Mouse (Mus musculus) hindbrain, embryonic 14.5 days (tissue): Measurements from ENCODE around the gene Ipo11. TPM values are rescaled to one million over a fixed set of nuclear protein-coding genes. Genes with fewer than 3 reads are reported as not detected.

Source experiments
- ATAC-seq: fragments of 200-750 bp; cut with Nextera tagmentation; 2 replicates; pipeline ENCODE4 v1.8.0; 2017; ENCODE audit warnings: moderate number of reproducible peaks, mild to moderate bottlenecking, moderate TSS enrichment, moderate library complexity; ENCODE audit not compliant: low FRiP score
- DNase-seq: peaks from one replicate; pipeline ENCODE4 v3.0.0-alpha.2; 2015; ENCODE audit warnings: low spot score
- H3K27ac ChIP-seq: fragments of 300-500 bp; sonication (generic); 2 replicates; pipeline ENCODE4 v1.5.1; 2014; ENCODE audit warnings: mild to moderate bottlenecking, moderate library complexity
- H3K27me3 ChIP-seq: fragments of 300-500 bp; sonication (generic); 2 replicates; pipeline ENCODE4 v1.6.1; 2014; ENCODE audit warnings: mild to moderate bottlenecking, low read length, mixed read lengths; ENCODE audit not compliant: control insufficient read depth, insufficient read depth
- H3K36me3 ChIP-seq: fragments of 300-500 bp; sonication (generic); replicated peaks from 2 replicates; pipeline ENCODE4 v1.6.1; 2014; ENCODE audit not compliant: control insufficient read depth, insufficient read depth
- H3K4me1 ChIP-seq: fragments of 300-500 bp; sonication (generic); replicated peaks from 2 replicates; pipeline ENCODE4 v1.6.1; 2014; ENCODE audit warnings: antibody characterized with exemption, low read length, mixed read lengths; ENCODE audit not compliant: control insufficient read depth, insufficient read depth
- H3K4me2 ChIP-seq: fragments of 300-500 bp; sonication (generic); replicated peaks from 2 replicates; pipeline ENCODE4 v1.6.1; 2014; ENCODE audit warnings: mild to moderate bottlenecking, moderate library complexity
- H3K4me3 ChIP-seq: fragments of 300-500 bp; sonication (generic); replicated peaks from 2 replicates; pipeline ENCODE4 v1.5.1; 2014; ENCODE audit warnings: mild to moderate bottlenecking, low read length
- H3K9ac ChIP-seq: fragments of 300-500 bp; sonication (generic); 2 replicates; pipeline ENCODE4 v1.6.1; 2014
- H3K9me3 ChIP-seq: fragments of 300-500 bp; sonication (generic); 2 replicates; pipeline ENCODE4 v1.6.1; 2016; ENCODE audit warnings: low read length; ENCODE audit not compliant: control insufficient read depth
- WGBS: fragments of 180-500 bp; shearing (Covaris S2); extraction: QIAGEN DNeasy Blood & Tissue Kit; methylation state at CpG from one replicate; pipeline ENCODE4 v1.1.7; 2014; 5-methylcytosine and 5-hydroxymethylcytosine counted together
- polyA plus RNA-seq: library from polyadenylated mRNA; unstranded; fragments of >200 nt; fragmentation: Nextera tagmentation; extraction: Ambion mirVana; gene quantifications from 2 replicates; pipeline ENCODE4 v1.2.1, GENCODE M21; 2014

Ipo11 gene
- polyA plus RNA-seq, 1 experiment from 2014 or later: 45.0 TPM

DNA sequence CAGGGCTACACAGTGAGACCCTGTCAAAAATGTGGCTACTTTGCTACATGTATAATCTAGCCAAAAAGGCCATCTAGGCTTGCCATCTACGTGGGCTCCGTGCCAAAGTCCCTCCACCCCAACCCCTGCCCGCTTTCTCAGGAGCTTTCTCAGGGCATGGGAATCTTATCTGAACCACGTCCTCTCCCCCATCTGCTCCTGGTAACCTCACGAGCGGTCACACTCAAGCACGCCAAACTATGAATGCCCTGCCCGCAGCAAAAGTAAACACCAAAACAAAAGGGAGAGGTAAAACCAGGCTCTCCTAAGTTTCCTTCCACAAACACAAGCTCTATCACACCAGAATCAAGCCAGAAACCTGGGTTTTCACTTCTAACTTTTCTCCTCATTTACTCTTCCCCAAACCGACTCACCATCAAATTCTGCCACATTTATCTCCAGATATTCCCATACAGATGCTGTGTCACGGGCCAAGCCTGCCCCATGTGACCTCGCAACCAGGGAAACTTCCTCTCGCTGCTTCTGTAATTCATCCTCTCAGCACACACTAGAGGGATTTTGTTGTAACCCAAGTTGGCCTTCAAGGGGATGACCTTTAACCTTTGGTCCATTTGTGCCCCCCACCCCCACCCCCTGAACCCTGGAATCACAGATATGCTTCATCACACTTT lies 107.3 kb downstream of the Ipo11 start:
- Histone ChIP-seq H3K4me3 (no peak overlapping the region), H3K4me2 (no peak overlapping the region), H3K36me3 (peaks cover 7% of the 10 kb centered on the region; the same call in 1 of the 2 replicates), H3K27me3 (no peaks in the 10 kb centered on the region), H3K4me1 (no peaks in the 10 kb centered on the region), H3K27ac (no peak overlapping the region), H3K9me3 (no peaks in the 10 kb centered on the region), H3K9ac (no peak overlapping the region)
- no peak for ATAC-seq
- WGBS: 83% methylated on average over 12 of the region's 12 CpGs
- no peak for DNase-seq

DNA sequence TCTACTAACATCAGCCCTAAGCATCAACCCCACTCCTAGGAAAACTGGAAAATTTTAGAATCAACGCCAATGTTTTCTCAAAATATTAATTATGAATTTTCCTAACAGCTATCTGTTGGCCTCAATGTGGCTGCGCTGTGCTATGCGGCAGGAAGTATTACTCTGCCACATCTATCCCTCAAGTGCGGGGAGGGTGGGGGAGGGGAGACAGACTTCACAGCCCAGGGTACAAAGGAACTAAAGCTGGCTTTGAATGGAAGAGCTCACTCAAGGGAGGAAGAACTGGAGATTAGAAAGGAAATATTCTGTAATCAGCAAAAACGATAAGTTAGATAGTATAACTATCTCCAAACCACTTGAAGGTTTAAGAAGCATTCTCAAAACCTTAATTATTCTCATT lies 111.1 kb downstream of the Ipo11 start:
- 88% methylated on average over 5 of the region's 5 CpGs for whole genome bisulfite sequencing

DNA sequence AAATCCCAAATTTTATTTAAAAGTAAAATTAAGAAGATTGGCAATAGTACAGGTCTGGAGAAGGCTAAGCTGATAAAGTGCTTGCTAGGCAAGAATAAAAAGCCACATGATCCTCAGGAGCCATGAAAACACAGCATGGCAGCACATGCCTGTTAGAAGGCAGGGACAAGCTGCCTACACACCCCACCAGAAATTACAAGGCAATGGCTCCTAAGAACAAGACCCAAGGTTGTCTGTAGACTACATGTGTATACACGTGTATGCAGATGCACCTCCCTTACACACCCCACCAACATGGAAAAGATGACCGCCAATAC lies 112.9 kb downstream of the Ipo11 start:
- Histone ChIP-seq H3K4me3 (no peak overlapping the region), H3K4me2 (no peak overlapping the region), H3K27ac (no peak overlapping the region), H3K9ac (no peak overlapping the region), H3K4me1 (no peaks in the 10 kb centered on the region), H3K36me3 (no peaks in the 10 kb centered on the region), H3K27me3 (no peaks in the 10 kb centered on the region), H3K9me3 (no peaks in the 10 kb centered on the region)
- no peak for DNase-seq
- WGBS: 94% methylated on average over 2 of the region's 2 CpGs
- ATAC-seq: no peak

More for the DNA sequence above, 111.1 kb downstream of the Ipo11 start:
- Histone ChIP-seq H3K27me3 (no peaks in the 10 kb centered on the region), H3K4me1 (no peaks in the 10 kb centered on the region), H3K9me3 (no peaks in the 10 kb centered on the region), H3K36me3 (no peaks in the 10 kb centered on the region), H3K9ac (no peak overlapping the region), H3K4me2 (no peak overlapping the region), H3K27ac (no peak overlapping the region), H3K4me3 (no peak overlapping the region)
- no peak for DNase-seq
- ATAC-seq: no peak

DNA sequence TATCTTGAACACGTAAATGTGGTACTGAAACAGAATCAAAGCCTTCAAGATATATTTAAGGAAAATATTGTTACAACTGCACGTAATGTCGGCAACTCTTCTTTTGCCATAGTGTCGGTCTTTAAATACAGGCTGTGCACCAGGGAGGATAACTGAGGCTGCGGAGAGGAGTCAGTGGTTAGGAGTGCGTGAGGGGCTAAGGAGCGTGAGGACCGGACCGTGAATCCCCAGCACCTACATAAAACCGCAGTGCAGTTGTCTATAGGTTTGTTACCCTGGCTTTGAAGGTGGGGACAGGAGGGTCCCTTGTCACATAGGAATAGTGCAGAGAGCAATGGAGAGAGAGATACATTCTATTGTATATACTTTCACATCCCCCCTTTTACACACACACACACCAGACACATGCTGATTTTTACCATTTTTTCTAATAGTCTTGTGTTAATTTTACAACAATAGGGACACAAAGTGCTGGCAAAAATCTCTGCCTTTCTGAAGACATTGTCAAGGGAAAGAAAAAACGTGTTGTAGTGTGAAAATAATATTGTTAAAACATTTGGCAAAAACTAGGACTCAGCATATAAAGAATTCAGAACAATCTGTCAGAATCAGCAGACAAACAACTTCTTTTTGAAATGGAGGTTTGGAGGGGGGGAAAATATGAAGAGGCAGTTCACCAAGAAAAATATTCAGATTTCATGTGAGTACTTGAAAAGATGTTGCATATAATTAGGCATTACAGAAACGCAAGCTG lies 113.5 kb downstream of the Ipo11 start:
- Histone ChIP-seq H3K4me3 (no peak overlapping the region), H3K36me3 (no peaks in the 10 kb centered on the region), H3K4me2 (no peak overlapping the region), H3K9me3 (no peaks in the 10 kb centered on the region), H3K9ac (no peak overlapping the region), H3K27ac (no peak overlapping the region), H3K4me1 (no peaks in the 10 kb centered on the region), H3K27me3 (no peaks in the 10 kb centered on the region)
- 94% methylated on average over 12 of the region's 12 CpGs for WGBS
- DNase-seq: no peak
- no peak for ATAC-seq

DNA sequence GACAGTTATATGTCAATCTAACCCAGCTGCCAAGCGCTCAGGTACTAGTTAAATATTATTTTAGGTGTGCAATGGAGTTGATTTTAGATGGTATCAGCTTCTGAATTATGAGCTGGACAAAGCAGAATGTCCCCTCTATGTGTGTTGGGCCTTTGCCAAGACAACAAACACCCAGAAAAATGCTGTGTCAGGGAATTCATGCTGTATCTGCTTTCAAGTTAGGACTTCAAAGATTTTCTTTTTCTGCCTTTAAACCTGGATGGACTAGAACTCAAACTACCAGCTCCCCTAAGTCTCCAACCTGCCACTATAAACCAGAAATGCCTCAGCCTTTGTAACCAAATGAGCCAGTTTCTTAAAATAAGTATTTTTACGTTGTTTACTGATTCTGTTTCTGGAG lies 116.6 kb downstream of the Ipo11 start:
- Histone ChIP-seq H3K9me3 (no peaks in the 10 kb centered on the region), H3K4me1 (no peaks in the 10 kb centered on the region), H3K4me2 (no peak overlapping the region), H3K9ac (no peak overlapping the region), H3K36me3 (no peaks in the 10 kb centered on the region), H3K27ac (no peak overlapping the region), H3K27me3 (no peaks in the 10 kb centered on the region), H3K4me3 (no peak overlapping the region)
- no peak for ATAC-seq
- WGBS: 88% methylated on average over 2 of the region's 2 CpGs
- DNase-seq: no peak

DNA sequence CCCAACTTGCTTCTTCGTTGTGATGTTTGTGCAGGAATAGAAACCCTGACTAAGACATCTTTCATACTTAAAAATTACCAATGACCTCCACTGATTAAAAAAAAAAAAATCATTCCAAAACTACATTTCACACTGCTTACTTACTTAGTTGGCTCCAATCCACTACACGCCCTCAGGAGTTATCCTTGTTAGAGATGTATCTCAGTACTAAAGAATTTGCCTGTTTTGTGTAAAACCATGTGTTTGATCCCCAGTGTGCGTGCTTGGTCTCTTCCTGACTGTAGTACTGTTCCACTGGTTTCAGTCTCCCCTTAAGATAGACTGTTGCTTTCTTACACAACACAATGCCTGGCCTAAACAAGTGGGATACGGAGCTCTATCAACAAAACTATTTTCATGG lies 117.0 kb downstream of the Ipo11 start:
- no peak overlapping the region for H3K9ac ChIP-seq
- no peak for DNase-seq
- no peaks in the 10 kb centered on the region for H3K4me1 ChIP-seq
- no peak overlapping the region for H3K27ac ChIP-seq
- WGBS: 91% methylated on average over 4 of the region's 4 CpGs
- no peak overlapping the region for H3K4me2 ChIP-seq
- H3K36me3 ChIP-seq: no peaks in the 10 kb centered on the region
- no peak overlapping the region for H3K4me3 ChIP-seq
- no peaks in the 10 kb centered on the region for H3K9me3 ChIP-seq
- ATAC-seq: no peak
- no peaks in the 10 kb centered on the region for H3K27me3 ChIP-seq

DNA sequence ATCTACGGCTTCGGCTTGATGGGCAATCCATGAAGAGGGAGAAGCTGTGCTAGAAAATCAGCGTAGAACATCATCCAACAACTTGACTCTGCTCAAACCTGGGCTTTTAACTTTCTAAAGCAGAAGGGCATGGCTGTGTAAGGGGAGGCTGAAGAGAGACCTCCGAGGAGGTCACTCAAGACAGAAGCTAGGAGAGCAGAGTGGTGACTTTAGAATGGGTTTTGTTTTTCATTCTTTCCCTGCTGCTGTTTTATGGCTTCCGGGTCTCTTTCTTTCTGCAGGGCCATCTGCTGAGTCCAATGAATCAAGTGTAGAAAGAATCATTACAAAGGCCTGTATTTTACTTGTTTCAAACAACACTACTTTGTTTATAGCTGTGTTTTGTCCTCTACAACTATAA lies 119.7 kb downstream of the Ipo11 start:
- Histone ChIP-seq H3K9me3 (no peaks in the 10 kb centered on the region), H3K36me3 (peaks cover 1% of the 10 kb centered on the region; the same call in 1 of the 2 replicates), H3K4me2 (no peak overlapping the region), H3K4me1 (peaks cover 3% of the 10 kb centered on the region; the same call in 1 of the 2 replicates), H3K27me3 (no peaks in the 10 kb centered on the region), H3K4me3 (no peak overlapping the region), H3K27ac (no peak overlapping the region), H3K9ac (no peak overlapping the region)
- no peak for DNase-seq
- no peak for ATAC-seq
- 90% methylated on average over 5 of the region's 5 CpGs for WGBS

DNA sequence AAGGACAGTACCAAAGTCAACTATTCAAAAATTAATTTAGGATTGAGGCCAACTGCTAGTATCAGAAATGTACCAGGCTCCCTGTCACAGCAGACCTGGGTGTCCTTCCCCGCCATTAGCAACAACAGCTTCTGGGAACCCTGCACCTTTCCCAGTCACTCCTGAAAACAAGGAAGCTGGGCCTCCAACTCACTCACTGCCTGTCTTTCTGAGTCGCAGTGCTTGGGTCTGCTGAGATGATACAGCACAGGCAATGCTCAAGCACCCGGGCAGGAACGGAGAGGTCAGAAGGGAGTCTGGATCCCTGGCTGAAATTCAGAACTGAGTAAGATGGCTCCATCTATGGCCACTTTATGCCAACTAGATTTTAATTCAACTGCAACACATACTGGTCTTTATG lies 123.2 kb downstream of the Ipo11 start:
- no peak for ATAC-seq
- no peak overlapping the region for H3K4me3 ChIP-seq
- H3K4me2 ChIP-seq: no peak overlapping the region
- H3K4me1 ChIP-seq: peaks cover 3% of the 10 kb centered on the region; the same call in 1 of the 2 replicates
- peaks cover 15% of the 10 kb centered on the region for H3K36me3 ChIP-seq
- no peak for DNase-seq
- no peak overlapping the region for H3K9ac ChIP-seq
- no peak overlapping the region; the same call in 1 of the 2 replicates for H3K27ac ChIP-seq
- no peaks in the 10 kb centered on the region for H3K27me3 ChIP-seq
- no peaks in the 10 kb centered on the region for H3K9me3 ChIP-seq
- 94% methylated on average over 4 of the region's 4 CpGs for WGBS

DNA sequence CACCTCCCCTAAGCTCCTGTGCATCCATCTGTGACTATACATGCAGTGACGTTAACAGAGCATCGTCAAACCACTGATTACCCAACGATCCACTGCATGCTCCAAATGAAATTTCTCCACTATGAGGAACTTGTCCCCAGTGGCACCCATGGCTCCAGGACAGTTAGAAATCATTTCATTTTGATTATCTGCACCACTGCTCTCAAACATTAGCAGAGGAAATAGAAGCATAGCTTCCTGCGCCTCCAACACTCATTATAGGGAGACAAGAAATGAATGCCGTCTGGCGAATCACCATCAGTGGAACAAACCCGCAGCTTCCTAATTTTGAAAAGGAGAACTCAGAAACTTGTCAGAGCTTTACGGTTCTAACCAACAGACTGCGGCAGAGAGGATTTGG lies 123.7 kb downstream of the Ipo11 start:
- WGBS: 64% methylated on average over 9 of the region's 9 CpGs
- no peaks in the 10 kb centered on the region for H3K27me3 ChIP-seq
- H3K4me2 ChIP-seq: no peak overlapping the region
- H3K4me3 ChIP-seq: no peak overlapping the region
- peak; percentile 83 for ATAC-seq
- H3K4me1 ChIP-seq: peaks cover 3% of the 10 kb centered on the region; the same call in 1 of the 2 replicates
- no peak overlapping the region for H3K27ac ChIP-seq
- DNase-seq: no peak
- H3K9ac ChIP-seq: no peak overlapping the region
- no peaks in the 10 kb centered on the region for H3K9me3 ChIP-seq
- peaks cover 15% of the 10 kb centered on the region for H3K36me3 ChIP-seq
